Mouse (Mus musculus) liver, embryonic 16.5 days (tissue): ENCODE measurements around the gene Hal. TPM values are rescaled to one million over a fixed set of nuclear protein-coding genes. Genes with fewer than 3 reads are reported as not detected.

Experiments
- ATAC-seq: fragments of 200-750 bp; cut with Nextera tagmentation; 2 replicates; pipeline ENCODE4 v1.8.0; 2017; ENCODE audit warnings: low read depth, mild to moderate bottlenecking, moderate number of reproducible peaks, moderate library complexity
- H3K27ac ChIP-seq: fragments of 300-500 bp; sonication (generic); 2 replicates; pipeline ENCODE4 v1.5.1; 2014; ENCODE audit warnings: mild to moderate bottlenecking, low read length
- H3K27me3 ChIP-seq: fragments of 300-500 bp; sonication (generic); 2 replicates; pipeline ENCODE4 v1.6.1; 2014; ENCODE audit warnings: low read depth, low read length, mixed read lengths; ENCODE audit not compliant: control insufficient read depth, insufficient read depth
- H3K36me3 ChIP-seq: fragments of 300-500 bp; sonication (generic); 2 replicates; pipeline ENCODE4 v1.6.1; 2014; ENCODE audit warnings: mild to moderate bottlenecking; ENCODE audit not compliant: control insufficient read depth, insufficient read depth
- H3K4me1 ChIP-seq: fragments of 300-500 bp; sonication (generic); 2 replicates; pipeline ENCODE4 v1.6.1; 2014; ENCODE audit warnings: low read depth, low read length, mixed read lengths; ENCODE audit not compliant: control insufficient read depth
- H3K4me2 ChIP-seq: fragments of 300-500 bp; sonication (generic); 2 replicates; pipeline ENCODE4 v1.6.1; 2014; ENCODE audit warnings: low read depth, low read length, mixed read lengths
- H3K4me3 ChIP-seq: fragments of 300-500 bp; sonication (generic); 2 replicates; pipeline ENCODE4 v1.5.1; 2014; ENCODE audit warnings: low read depth, mild to moderate bottlenecking, low read length
- H3K9ac ChIP-seq: fragments of 300-500 bp; sonication (generic); 2 replicates; pipeline ENCODE4 v1.6.1; 2014; ENCODE audit warnings: low read depth, low read length
- H3K9me3 ChIP-seq: fragments of 300-500 bp; sonication (generic); replicated peaks from 2 replicates; pipeline ENCODE4 v1.6.1; 2016; ENCODE audit warnings: low read length; ENCODE audit not compliant: control insufficient read depth
- WGBS: fragments of 180-500 bp; shearing (Covaris S2); extraction: QIAGEN DNeasy Blood & Tissue Kit; methylation state at CpG from one replicate; pipeline ENCODE4 v1.1.7; 2014; ENCODE audit not compliant: insufficient replicate concordance; 5-methylcytosine and 5-hydroxymethylcytosine counted together
- polyA plus RNA-seq: library from polyadenylated mRNA; unstranded; fragments of >200 nt; fragmentation: Nextera tagmentation; extraction: Ambion mirVana; gene quantifications from 2 replicates; pipeline ENCODE4 v1.2.1, GENCODE M21; 2015

Hal gene
- polyA plus RNA-seq = 9.7 and 10.0 TPM in 2 replicates

GRCm38 (mm10) chr10:93488066-93488827 is at the start of gene Hal:
Hal (plus strand) TSS chr10:93488768.
- H3K4me3 ChIP-seq = peak within 1 kb of the TSS; percentile 1; the same call in 1 of the 2 replicates
- peak; percentile 73 for ATAC-seq
- H3K4me2 ChIP-seq = peak within 1 kb of the TSS; percentile 10

GRCm38 (mm10) chr10:93441501-93441900 is 47.1 kb upstream of the Hal start:
- no peak for ATAC-seq

More at GRCm38 (mm10) chr10:93488066-93488827, at the start of gene Hal:
- Histone ChIP-seq H3K36me3 (0 out of 2 replicates have a peak, but pooled peaks cover 3% of the 10 kb centered on the region), H3K27ac (peak within 1 kb of the TSS; percentile 57), H3K27me3 (no peaks in the 10 kb centered on the region), H3K4me1 (peaks cover 12% of the 10 kb centered on the region), H3K9ac (no peak within 1 kb of the TSS), H3K9me3 (no peaks in the 10 kb centered on the region)
- 58% methylated on average over 17 of the region's 17 CpGs for WGBS

GRCm38 (mm10) chr10:93442183-93442582 is 46.4 kb upstream of the Hal start:
- Histone ChIP-seq H3K27me3 (no peaks in the 10 kb centered on the region), H3K9ac (no peak overlapping the region), H3K27ac (no peak overlapping the region), H3K36me3 (no peaks in the 10 kb centered on the region), H3K9me3 (no peaks in the 10 kb centered on the region), H3K4me2 (no peak overlapping the region), H3K4me1 (no peaks in the 10 kb centered on the region; the same call in 1 of the 2 replicates), H3K4me3 (no peak overlapping the region)
- WGBS = 61% methylated on average over 3 of the region's 3 CpGs
- no peak for ATAC-seq

More at GRCm38 (mm10) chr10:93441501-93441900, 47.1 kb upstream of the Hal start:
- no peak overlapping the region for H3K9ac ChIP-seq
- no peak overlapping the region for H3K27ac ChIP-seq
- no peak overlapping the region for H3K4me3 ChIP-seq
- no peaks in the 10 kb centered on the region for H3K36me3 ChIP-seq
- H3K9me3 ChIP-seq = no peaks in the 10 kb centered on the region
- no peaks in the 10 kb centered on the region; the same call in 1 of the 2 replicates for H3K4me1 ChIP-seq
- H3K27me3 ChIP-seq = no peaks in the 10 kb centered on the region
- 60% methylated on average over 6 of the region's 6 CpGs for WGBS
- H3K4me2 ChIP-seq = no peak overlapping the region

GRCm38 (mm10) chr10:93444407-93444806 is 44.2 kb upstream of the Hal start:
- peak; percentile 38; the same call in 1 of the 2 replicates for ATAC-seq
- Histone ChIP-seq H3K4me3 (no peak overlapping the region), H3K9ac (no peak overlapping the region), H3K4me1 (no peaks in the 10 kb centered on the region), H3K36me3 (no peaks in the 10 kb centered on the region), H3K9me3 (no peaks in the 10 kb centered on the region), H3K4me2 (no peak overlapping the region), H3K27ac (peak overlapping the region; percentile 52), H3K27me3 (no peaks in the 10 kb centered on the region)
- WGBS = 30% methylated on average over 9 of the region's 9 CpGs

- WGBS = 46% methylated on average over 10 of the region's 10 CpGs
- Histone ChIP-seq H3K9me3 (no peaks in the 10 kb centered on the region), H3K27me3 (no peaks in the 10 kb centered on the region), H3K27ac (no peak overlapping the region), H3K4me3 (no peak overlapping the region), H3K9ac (no peak overlapping the region), H3K36me3 (no peaks in the 10 kb centered on the region), H3K4me2 (no peak overlapping the region), H3K4me1 (peaks cover 3% of the 10 kb centered on the region)
- ATAC-seq = no peak
Observed at GRCm38 (mm10) chr10:93447398-93447797, 41.2 kb upstream of the Hal start.

- H3K4me2 ChIP-seq = peak overlapping the region; percentile 90
- H3K36me3 ChIP-seq = no peaks in the 10 kb centered on the region
- peaks cover 12% of the 10 kb centered on the region for H3K4me1 ChIP-seq
- H3K4me3 ChIP-seq = peak overlapping the region; percentile 83
- no peaks in the 10 kb centered on the region for H3K27me3 ChIP-seq
- no peaks in the 10 kb centered on the region for H3K9me3 ChIP-seq
- ATAC-seq = no peak
- H3K9ac ChIP-seq = peak overlapping the region; percentile 41
- 0 out of 2 replicates have a peak overlapping the region, but pooled peaks have one; percentile 12 for H3K27ac ChIP-seq
- 5% methylated on average over 7 of the region's 7 CpGs for WGBS
Observed at GRCm38 (mm10) chr10:93454652-93455014, 33.9 kb upstream of the Hal start.

GRCm38 (mm10) chr10:93460106-93460505 is 28.5 kb upstream of the Hal start:
- Histone ChIP-seq H3K27me3 (no peaks in the 10 kb centered on the region), H3K9me3 (no peaks in the 10 kb centered on the region), H3K27ac (no peak overlapping the region), H3K4me1 (peaks cover 5% of the 10 kb centered on the region), H3K4me2 (no peak overlapping the region), H3K4me3 (no peak overlapping the region), H3K36me3 (peaks cover 22% of the 10 kb centered on the region), H3K9ac (no peak overlapping the region)
- no peak for ATAC-seq
- WGBS = 79% methylated on average over 11 of the region's 11 CpGs

GRCm38 (mm10) chr10:93462692-93463382 is 25.7 kb upstream of the Hal start:
- H3K27me3 ChIP-seq = no peaks in the 10 kb centered on the region
- no peak for ATAC-seq
- no peak overlapping the region for H3K27ac ChIP-seq

GRCm38 (mm10) chr10:93463611-93464010 is 25.0 kb upstream of the Hal start:
- no peak overlapping the region for H3K9ac ChIP-seq
- no peak overlapping the region for H3K4me3 ChIP-seq
- no peaks in the 10 kb centered on the region for H3K27me3 ChIP-seq
- no peak overlapping the region for H3K4me2 ChIP-seq
- H3K27ac ChIP-seq = no peak overlapping the region
- ATAC-seq = no peak
- H3K36me3 ChIP-seq = peaks cover 34% of the 10 kb centered on the region
- 74% methylated on average over 13 of the region's 13 CpGs for WGBS
- no peaks in the 10 kb centered on the region for H3K9me3 ChIP-seq
- peaks cover 7% of the 10 kb centered on the region for H3K4me1 ChIP-seq

More at GRCm38 (mm10) chr10:93462692-93463382, 25.7 kb upstream of the Hal start:
- 77% methylated on average over 7 of the region's 7 CpGs for WGBS
- Histone ChIP-seq H3K4me2 (no peak overlapping the region), H3K4me1 (peaks cover 7% of the 10 kb centered on the region), H3K4me3 (no peak overlapping the region), H3K36me3 (peaks cover 33% of the 10 kb centered on the region), H3K9ac (no peak overlapping the region), H3K9me3 (no peaks in the 10 kb centered on the region)
